Mouse (Mus musculus) midbrain, embryonic 15.5 days (tissue): ENCODE results near the gene Smyd3. TPM values are rescaled to one million over a fixed set of nuclear protein-coding genes. Genes with fewer than 3 reads are reported as not detected.

Experiments used
- ATAC-seq: fragments of 200-750 bp; cut with Nextera tagmentation; replicated peaks from 2 replicates; pipeline ENCODE4 v1.8.0; 2017; ENCODE audit warnings: moderate TSS enrichment
- H3K27ac ChIP-seq: fragments of 300-500 bp; sonication (generic); 2 replicates; pipeline ENCODE4 v1.5.1; 2015; ENCODE audit warnings: mild to moderate bottlenecking, inconsistent platforms
- H3K27me3 ChIP-seq: fragments of 300-500 bp; sonication (generic); replicated peaks from 2 replicates; pipeline ENCODE4 v1.6.1; 2015; ENCODE audit warnings: inconsistent platforms
- H3K36me3 ChIP-seq: fragments of 300-500 bp; sonication (generic); replicated peaks from 2 replicates; pipeline ENCODE4 v1.6.1; 2015; ENCODE audit warnings: inconsistent platforms
- H3K4me1 ChIP-seq: fragments of 300-500 bp; sonication (generic); 2 replicates; pipeline ENCODE4 v1.6.1; 2015; ENCODE audit warnings: inconsistent platforms
- H3K4me2 ChIP-seq: fragments of 300-500 bp; sonication (generic); 2 replicates; pipeline ENCODE4 v1.6.1; 2015; ENCODE audit warnings: inconsistent platforms, mild to moderate bottlenecking, moderate library complexity
- H3K4me3 ChIP-seq: fragments of 300-500 bp; sonication (generic); 2 replicates; pipeline ENCODE4 v1.5.1; 2015; ENCODE audit warnings: mild to moderate bottlenecking, inconsistent platforms
- H3K9ac ChIP-seq: fragments of 300-500 bp; sonication (generic); 2 replicates; pipeline ENCODE4 v1.6.1; 2015; ENCODE audit warnings: mild to moderate bottlenecking, inconsistent platforms
- H3K9me3 ChIP-seq: fragments of 300-500 bp; sonication (generic); 2 replicates; pipeline ENCODE4 v1.6.1; 2016; ENCODE audit warnings: inconsistent platforms
- WGBS: fragments of 180-500 bp; shearing (Covaris S2); methylation state at CpG from one replicate; pipeline ENCODE4 v1.1.7; 2015; ENCODE audit warnings: mixed read lengths; 5-methylcytosine and 5-hydroxymethylcytosine counted together
- polyA plus RNA-seq: library from polyadenylated mRNA; unstranded; fragments of >200 nt; fragmentation: Nextera tagmentation; extraction: Ambion mirVana; gene quantifications from 2 replicates; pipeline ENCODE4 v1.2.1, GENCODE M21; 2015

Gene Smyd3
- polyA plus RNA-seq, 1 experiment from 2014 or later, result 24.8 TPM

DNA sequence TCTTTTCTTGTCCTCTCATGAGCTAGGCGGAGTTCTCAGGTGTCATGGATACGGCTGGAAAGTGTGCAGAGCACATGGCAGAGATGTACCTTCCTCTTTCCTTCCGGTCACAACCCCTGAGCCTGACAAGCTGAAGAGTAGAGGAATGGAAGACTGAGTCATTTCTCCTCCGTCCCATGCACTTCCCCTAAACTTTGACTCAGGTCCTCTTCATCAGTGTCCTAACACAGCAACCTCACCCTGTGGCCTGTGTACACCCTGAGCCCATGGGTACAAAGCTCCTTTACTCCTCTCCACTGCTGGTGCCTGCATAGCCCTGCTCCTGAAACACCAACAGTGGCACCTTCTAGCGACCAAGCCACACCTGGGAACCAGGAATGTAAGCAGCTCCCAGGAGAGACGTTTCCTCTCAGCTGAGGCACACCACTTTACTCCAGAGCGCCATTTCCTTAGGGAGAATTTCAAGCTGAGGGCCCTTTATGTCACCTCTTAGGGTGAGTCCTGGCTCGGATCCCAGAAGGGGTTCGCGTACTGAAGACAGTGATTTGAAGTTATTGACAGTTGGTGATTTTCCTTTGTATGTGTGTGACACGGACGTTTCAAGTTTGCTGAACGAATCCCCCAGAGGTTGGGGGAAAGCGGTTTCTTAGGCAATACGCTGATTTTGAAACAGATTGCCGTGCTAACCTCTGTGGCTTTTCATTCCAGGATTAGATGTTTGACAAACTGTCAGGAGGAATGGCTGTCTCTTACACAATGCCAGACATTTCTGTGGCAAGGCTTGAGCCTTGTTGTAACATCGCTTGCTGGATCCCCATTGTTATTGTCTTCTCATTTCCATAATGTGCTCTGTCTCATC is 471.8 kb downstream of the Smyd3 start:
- Histone ChIP-seq H3K27ac (no peak overlapping the region), H3K4me1 (peaks cover 11% of the 10 kb centered on the region; the same call in 1 of the 2 replicates), H3K4me2 (no peak overlapping the region), H3K9ac (no peak overlapping the region), H3K27me3 (peaks cover 10% of the 10 kb centered on the region; the same call in 1 of the 2 replicates), H3K4me3 (no peak overlapping the region), H3K9me3 (no peaks in the 10 kb centered on the region), H3K36me3 (no peaks in the 10 kb centered on the region)
- 47% methylated on average over 17 of the region's 17 CpGs for WGBS
- ATAC-seq, result no peak

GRCm38 (mm10) chr1:179044165-179044564 is 473.7 kb downstream of the Smyd3 start:
- H3K27ac ChIP-seq, result no peak overlapping the region
- H3K9me3 ChIP-seq, result no peaks in the 10 kb centered on the region
- no peak overlapping the region for H3K4me2 ChIP-seq
- no peaks in the 10 kb centered on the region for H3K36me3 ChIP-seq
- H3K4me1 ChIP-seq, result peaks cover 11% of the 10 kb centered on the region; the same call in 1 of the 2 replicates
- no peak for ATAC-seq
- H3K27me3 ChIP-seq, result peaks cover 10% of the 10 kb centered on the region; the same call in 1 of the 2 replicates
- H3K4me3 ChIP-seq, result no peak overlapping the region
- H3K9ac ChIP-seq, result no peak overlapping the region
- WGBS, result 76% methylated on average over 5 of the region's 5 CpGs

- Histone ChIP-seq H3K9me3 (no peaks in the 10 kb centered on the region), H3K9ac (no peak overlapping the region), H3K36me3 (no peaks in the 10 kb centered on the region), H3K4me2 (no peak overlapping the region), H3K27me3 (peaks cover 10% of the 10 kb centered on the region; the same call in 1 of the 2 replicates), H3K4me1 (peaks cover 11% of the 10 kb centered on the region; the same call in 1 of the 2 replicates), H3K4me3 (no peak overlapping the region), H3K27ac (no peak overlapping the region)
- WGBS, result 79% methylated on average over 12 of the region's 12 CpGs
- ATAC-seq, result no peak
These were observed 474.2 kb downstream of the Smyd3 start for GRCm38 (mm10) chr1:179043644-179044043.

- Histone ChIP-seq H3K27ac (no peak overlapping the region), H3K4me1 (peaks cover 11% of the 10 kb centered on the region; the same call in 1 of the 2 replicates), H3K4me3 (no peak overlapping the region), H3K4me2 (no peak overlapping the region), H3K9me3 (no peaks in the 10 kb centered on the region), H3K36me3 (no peaks in the 10 kb centered on the region), H3K9ac (no peak overlapping the region), H3K27me3 (peaks cover 12% of the 10 kb centered on the region; the same call in 1 of the 2 replicates)
- no peak for ATAC-seq
- WGBS, result 73% methylated on average over 8 of the region's 8 CpGs
These were observed 475.9 kb downstream of the Smyd3 start for GRCm38 (mm10) chr1:179041905-179042337.

- H3K9me3 ChIP-seq, result no peaks in the 10 kb centered on the region
- H3K4me3 ChIP-seq, result no peak overlapping the region
- no peaks in the 10 kb centered on the region for H3K36me3 ChIP-seq
- no peak for ATAC-seq
- H3K27me3 ChIP-seq, result peaks cover 12% of the 10 kb centered on the region
- no peak overlapping the region for H3K9ac ChIP-seq
- no peak overlapping the region for H3K27ac ChIP-seq
- H3K4me1 ChIP-seq, result peaks cover 7% of the 10 kb centered on the region; the same call in 1 of the 2 replicates
- 83% methylated on average over 14 of the region's 14 CpGs for WGBS
- H3K4me2 ChIP-seq, result no peak overlapping the region
These were observed 476.5 kb downstream of the Smyd3 start for GRCm38 (mm10) chr1:179041231-179041904.

- Histone ChIP-seq H3K4me3 (no peak overlapping the region), H3K27me3 (peaks cover 10% of the 10 kb centered on the region), H3K4me2 (no peak overlapping the region), H3K9ac (no peak overlapping the region), H3K9me3 (no peaks in the 10 kb centered on the region), H3K36me3 (no peaks in the 10 kb centered on the region), H3K4me1 (peaks cover 6% of the 10 kb centered on the region; the same call in 1 of the 2 replicates), H3K27ac (no peak overlapping the region)
- no peak for ATAC-seq
- 98% methylated on average over 4 of the region's 4 CpGs for WGBS
These were observed 479.0 kb downstream of the Smyd3 start for GRCm38 (mm10) chr1:179038801-179039200.

DNA sequence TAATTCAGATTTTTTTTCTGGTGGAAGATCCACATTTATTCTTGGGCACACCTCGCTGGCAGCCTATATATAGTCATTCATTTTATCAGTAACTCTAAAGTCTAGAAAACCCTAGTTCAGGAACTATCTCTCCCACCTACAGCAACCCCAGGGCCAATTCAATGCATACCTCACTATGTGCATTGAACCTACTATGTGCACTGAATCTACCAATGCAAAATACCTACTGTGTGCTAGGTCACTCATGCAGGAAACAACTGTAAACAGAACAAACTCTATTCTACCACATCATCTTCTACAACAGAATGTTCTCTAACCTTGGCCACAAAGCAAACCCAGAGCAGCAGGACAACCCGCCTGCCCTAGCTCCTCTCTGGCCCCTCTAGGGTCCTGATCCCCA is 484.9 kb downstream of the Smyd3 start:
- H3K36me3 ChIP-seq, result no peaks in the 10 kb centered on the region
- H3K4me2 ChIP-seq, result no peak overlapping the region
- H3K4me3 ChIP-seq, result no peak overlapping the region
- H3K9me3 ChIP-seq, result no peaks in the 10 kb centered on the region
- H3K27me3 ChIP-seq, result peaks cover 3% of the 10 kb centered on the region; the same call in 1 of the 2 replicates
- ATAC-seq, result no peak
- no peak overlapping the region for H3K9ac ChIP-seq
- 97% methylated on average over 2 of the region's 2 CpGs for WGBS
- H3K4me1 ChIP-seq, result no peaks in the 10 kb centered on the region; the same call in 1 of the 2 replicates
- no peak overlapping the region for H3K27ac ChIP-seq

- H3K4me1 ChIP-seq, result no peaks in the 10 kb centered on the region; the same call in 1 of the 2 replicates
- no peak overlapping the region for H3K4me3 ChIP-seq
- H3K36me3 ChIP-seq, result no peaks in the 10 kb centered on the region
- no peak overlapping the region for H3K4me2 ChIP-seq
- 96% methylated on average over 5 of the region's 5 CpGs for WGBS
- H3K27me3 ChIP-seq, result no peaks in the 10 kb centered on the region; the same call in 1 of the 2 replicates
- H3K27ac ChIP-seq, result no peak overlapping the region
- ATAC-seq, result no peak
- no peaks in the 10 kb centered on the region for H3K9me3 ChIP-seq
- H3K9ac ChIP-seq, result no peak overlapping the region
These were observed 486.3 kb downstream of the Smyd3 start for GRCm38 (mm10) chr1:179031581-179031980.

DNA sequence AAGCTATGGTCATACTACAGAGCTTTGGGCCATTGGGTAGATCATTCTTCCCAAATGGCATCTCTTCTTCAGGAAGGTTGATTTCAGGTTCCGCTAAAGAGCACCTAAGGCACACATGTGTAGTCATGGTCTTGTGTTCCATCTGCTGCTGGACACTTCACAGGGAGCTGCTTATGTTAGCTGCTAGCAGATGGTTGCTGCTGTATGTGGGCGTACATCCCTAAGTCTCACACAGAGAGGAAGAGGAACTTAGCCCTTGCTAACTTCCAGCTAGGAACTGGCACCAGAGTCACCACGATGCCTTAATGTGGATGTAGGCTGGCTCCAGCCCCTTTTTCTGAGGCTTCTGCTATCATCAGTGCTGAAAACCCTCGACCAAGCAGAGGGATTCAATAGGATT is 491.2 kb downstream of the Smyd3 start:
- Histone ChIP-seq H3K4me2 (no peak overlapping the region), H3K9me3 (no peaks in the 10 kb centered on the region), H3K27ac (no peak overlapping the region), H3K4me3 (no peak overlapping the region), H3K9ac (no peak overlapping the region), H3K27me3 (no peaks in the 10 kb centered on the region), H3K36me3 (no peaks in the 10 kb centered on the region), H3K4me1 (no peaks in the 10 kb centered on the region)
- 87% methylated on average over 4 of the region's 4 CpGs for WGBS
- no peak for ATAC-seq

DNA sequence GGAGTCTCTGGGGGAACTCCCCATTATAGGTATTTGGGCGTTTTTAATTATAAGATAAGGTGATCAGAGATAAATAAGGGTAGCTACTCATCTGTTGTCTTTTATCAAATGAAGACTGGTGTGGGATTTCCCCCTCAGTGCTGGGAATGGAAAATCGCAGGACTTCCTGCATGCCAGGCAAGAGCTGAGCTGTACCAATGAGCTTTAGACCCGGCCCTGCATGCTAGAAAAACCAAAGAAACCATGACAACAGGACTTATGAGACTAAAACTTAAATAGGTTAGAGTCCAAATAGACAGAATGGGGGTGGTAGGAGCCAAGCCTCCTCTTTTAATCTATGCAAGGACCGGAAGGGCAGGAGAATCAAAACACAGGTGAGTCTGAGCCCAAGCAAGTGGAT is 492.7 kb downstream of the Smyd3 start:
- no peak for ATAC-seq
- Histone ChIP-seq H3K9ac (no peak overlapping the region), H3K36me3 (no peaks in the 10 kb centered on the region), H3K27ac (no peak overlapping the region), H3K4me1 (no peaks in the 10 kb centered on the region), H3K4me3 (no peak overlapping the region), H3K27me3 (no peaks in the 10 kb centered on the region), H3K9me3 (no peaks in the 10 kb centered on the region), H3K4me2 (no peak overlapping the region)
- WGBS, result 80% methylated on average over 4 of the region's 4 CpGs

DNA sequence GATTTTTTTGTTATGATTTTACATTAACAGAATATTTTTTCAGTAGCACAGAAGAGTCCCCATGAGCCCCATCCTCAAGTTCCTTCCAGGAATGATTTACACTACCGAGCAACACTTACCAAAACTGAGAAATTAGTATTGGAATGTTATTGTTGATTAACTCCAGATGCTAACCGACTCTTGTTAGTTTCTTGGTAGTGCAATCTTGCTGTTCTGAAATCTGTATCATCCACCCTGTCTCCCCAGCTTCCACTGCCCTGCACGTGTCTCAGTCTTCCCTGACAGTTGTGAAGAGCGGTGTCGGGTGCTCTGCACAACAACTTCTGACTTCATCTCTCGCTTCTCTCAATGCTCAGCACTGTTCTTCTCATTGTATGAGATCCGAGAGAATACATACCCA is 494.4 kb downstream of the Smyd3 start:
- 87% methylated on average over 7 of the region's 7 CpGs for WGBS
- H3K4me1 ChIP-seq, result no peaks in the 10 kb centered on the region
- ATAC-seq, result no peak

GRCm38 (mm10) chr1:179017428-179017827 is 500.4 kb downstream of the Smyd3 start:
- Histone ChIP-seq H3K27ac (no peak overlapping the region), H3K9me3 (no peaks in the 10 kb centered on the region), H3K9ac (no peak overlapping the region), H3K4me1 (no peaks in the 10 kb centered on the region), H3K27me3 (no peaks in the 10 kb centered on the region), H3K36me3 (no peaks in the 10 kb centered on the region), H3K4me3 (no peak overlapping the region), H3K4me2 (no peak overlapping the region)
- no peak for ATAC-seq
- WGBS, result 89% methylated on average over 10 of the region's 10 CpGs

More for the DNA sequence above, 494.4 kb downstream of the Smyd3 start:
- Histone ChIP-seq H3K36me3 (no peaks in the 10 kb centered on the region), H3K4me2 (no peak overlapping the region), H3K27ac (no peak overlapping the region), H3K9me3 (no peaks in the 10 kb centered on the region), H3K27me3 (no peaks in the 10 kb centered on the region), H3K9ac (no peak overlapping the region), H3K4me3 (no peak overlapping the region)
